Mouse (Mus musculus) liver, embryonic 16.5 days (tissue): ENCODE data around the gene Lsm12. TPM values are rescaled to one million over a fixed set of nuclear protein-coding genes. Genes with fewer than 3 reads are reported as not detected.

Source experiments
- ATAC-seq: fragments of 200-750 bp; cut with Nextera tagmentation; 2 replicates; pipeline ENCODE4 v1.8.0; 2017; ENCODE audit warnings: low read depth, mild to moderate bottlenecking, moderate number of reproducible peaks, moderate library complexity
- H3K27ac ChIP-seq: fragments of 300-500 bp; sonication (generic); 2 replicates; pipeline ENCODE4 v1.5.1; 2014; ENCODE audit warnings: mild to moderate bottlenecking, low read length
- H3K27me3 ChIP-seq: fragments of 300-500 bp; sonication (generic); 2 replicates; pipeline ENCODE4 v1.6.1; 2014; ENCODE audit warnings: low read depth, low read length, mixed read lengths; ENCODE audit not compliant: control insufficient read depth, insufficient read depth
- H3K36me3 ChIP-seq: fragments of 300-500 bp; sonication (generic); 2 replicates; pipeline ENCODE4 v1.6.1; 2014; ENCODE audit warnings: mild to moderate bottlenecking; ENCODE audit not compliant: control insufficient read depth, insufficient read depth
- H3K4me1 ChIP-seq: fragments of 300-500 bp; sonication (generic); 2 replicates; pipeline ENCODE4 v1.6.1; 2014; ENCODE audit warnings: low read depth, low read length, mixed read lengths; ENCODE audit not compliant: control insufficient read depth
- H3K4me2 ChIP-seq: fragments of 300-500 bp; sonication (generic); 2 replicates; pipeline ENCODE4 v1.6.1; 2014; ENCODE audit warnings: low read depth, low read length, mixed read lengths
- H3K4me3 ChIP-seq: fragments of 300-500 bp; sonication (generic); 2 replicates; pipeline ENCODE4 v1.5.1; 2014; ENCODE audit warnings: low read depth, mild to moderate bottlenecking, low read length
- H3K9ac ChIP-seq: fragments of 300-500 bp; sonication (generic); 2 replicates; pipeline ENCODE4 v1.6.1; 2014; ENCODE audit warnings: low read depth, low read length
- H3K9me3 ChIP-seq: fragments of 300-500 bp; sonication (generic); replicated peaks from 2 replicates; pipeline ENCODE4 v1.6.1; 2016; ENCODE audit warnings: low read length; ENCODE audit not compliant: control insufficient read depth
- whole genome bisulfite sequencing: fragments of 180-500 bp; shearing (Covaris S2); extraction: QIAGEN DNeasy Blood & Tissue Kit; methylation state at CpG from one replicate; pipeline ENCODE4 v1.1.7; 2014; ENCODE audit not compliant: insufficient replicate concordance; 5-methylcytosine and 5-hydroxymethylcytosine counted together
- polyA plus RNA-seq: library from polyadenylated mRNA; unstranded; fragments of >200 nt; fragmentation: Nextera tagmentation; extraction: Ambion mirVana; gene quantifications from 2 replicates; pipeline ENCODE4 v1.2.1, GENCODE M21; 2015

Gene Lsm12
- polyA plus RNA-seq, 1 experiment from 2014 or later = 52.5 TPM

GRCm38 (mm10) chr11:102217876-102218430, 32.9 kb upstream of the Lsm12 start:
- Histone ChIP-seq H3K9me3 (no peaks in the 10 kb centered on the region), H3K4me2 (peak overlapping the region; percentile 72), H3K36me3 (no peaks in the 10 kb centered on the region), H3K27me3 (no peaks in the 10 kb centered on the region), H3K27ac (peak overlapping the region; percentile 74), H3K4me1 (peaks cover 63% of the 10 kb centered on the region), H3K9ac (peak overlapping the region; percentile 59), H3K4me3 (peak overlapping the region; percentile 63)
- ATAC-seq = no peak
- 28% methylated on average over 7 of the region's 7 CpGs for WGBS

DNA sequence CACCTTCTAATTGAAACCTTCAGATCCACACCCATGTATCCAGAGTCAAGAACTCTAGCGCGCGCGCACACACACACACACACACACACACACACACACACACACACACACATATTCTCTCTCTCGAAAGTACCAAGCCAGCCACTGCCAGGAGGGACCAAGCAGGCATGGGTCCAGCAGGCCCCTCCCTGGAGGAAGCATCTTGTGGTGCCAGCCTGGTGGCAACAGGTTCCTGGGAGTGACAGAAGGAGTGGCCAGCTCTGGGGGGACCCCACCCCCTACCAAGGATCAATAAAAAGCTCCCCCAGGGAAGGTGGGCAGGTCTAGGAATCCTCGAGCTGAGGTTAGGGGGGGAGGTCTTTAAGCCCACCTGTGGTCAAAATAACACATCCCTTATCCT, 32.3 kb upstream of the Lsm12 start:
- Histone ChIP-seq H3K9ac (peak overlapping the region; percentile 20; the same call in 1 of the 2 replicates), H3K27me3 (no peaks in the 10 kb centered on the region), H3K27ac (no peak overlapping the region), H3K4me1 (peaks cover 63% of the 10 kb centered on the region), H3K9me3 (no peaks in the 10 kb centered on the region), H3K4me3 (peak overlapping the region; percentile 63), H3K4me2 (peak overlapping the region; percentile 72), H3K36me3 (no peaks in the 10 kb centered on the region)
- 57% methylated on average over 6 of the region's 6 CpGs for WGBS
- ATAC-seq = no peak

DNA sequence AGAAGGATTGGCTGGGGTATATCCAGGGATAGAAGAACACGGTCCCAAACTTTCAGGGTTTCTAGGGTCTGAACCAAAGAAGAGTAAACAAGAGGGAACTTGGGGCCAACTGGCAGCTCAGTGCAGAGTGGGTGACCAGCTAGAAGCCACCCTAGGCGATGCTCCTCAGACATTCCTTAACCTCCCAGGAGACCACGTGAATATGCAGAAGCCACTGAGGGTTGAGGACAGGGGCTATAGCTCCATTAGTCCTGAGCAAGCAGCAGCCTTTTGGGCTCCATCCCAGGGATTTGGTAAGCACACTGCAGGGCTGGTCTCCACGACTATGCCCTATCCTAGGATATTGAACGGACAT, 31.8 kb upstream of the Lsm12 start:
- Histone ChIP-seq H3K9ac (peak overlapping the region; percentile 27; the same call in 1 of the 2 replicates), H3K4me1 (peaks cover 60% of the 10 kb centered on the region), H3K4me2 (peak overlapping the region; percentile 72), H3K9me3 (no peaks in the 10 kb centered on the region), H3K36me3 (no peaks in the 10 kb centered on the region), H3K27me3 (no peaks in the 10 kb centered on the region), H3K4me3 (peak overlapping the region; percentile 63), H3K27ac (peak overlapping the region; percentile 75)
- no peak for ATAC-seq
- WGBS = 48% methylated on average over 5 of the region's 5 CpGs

DNA sequence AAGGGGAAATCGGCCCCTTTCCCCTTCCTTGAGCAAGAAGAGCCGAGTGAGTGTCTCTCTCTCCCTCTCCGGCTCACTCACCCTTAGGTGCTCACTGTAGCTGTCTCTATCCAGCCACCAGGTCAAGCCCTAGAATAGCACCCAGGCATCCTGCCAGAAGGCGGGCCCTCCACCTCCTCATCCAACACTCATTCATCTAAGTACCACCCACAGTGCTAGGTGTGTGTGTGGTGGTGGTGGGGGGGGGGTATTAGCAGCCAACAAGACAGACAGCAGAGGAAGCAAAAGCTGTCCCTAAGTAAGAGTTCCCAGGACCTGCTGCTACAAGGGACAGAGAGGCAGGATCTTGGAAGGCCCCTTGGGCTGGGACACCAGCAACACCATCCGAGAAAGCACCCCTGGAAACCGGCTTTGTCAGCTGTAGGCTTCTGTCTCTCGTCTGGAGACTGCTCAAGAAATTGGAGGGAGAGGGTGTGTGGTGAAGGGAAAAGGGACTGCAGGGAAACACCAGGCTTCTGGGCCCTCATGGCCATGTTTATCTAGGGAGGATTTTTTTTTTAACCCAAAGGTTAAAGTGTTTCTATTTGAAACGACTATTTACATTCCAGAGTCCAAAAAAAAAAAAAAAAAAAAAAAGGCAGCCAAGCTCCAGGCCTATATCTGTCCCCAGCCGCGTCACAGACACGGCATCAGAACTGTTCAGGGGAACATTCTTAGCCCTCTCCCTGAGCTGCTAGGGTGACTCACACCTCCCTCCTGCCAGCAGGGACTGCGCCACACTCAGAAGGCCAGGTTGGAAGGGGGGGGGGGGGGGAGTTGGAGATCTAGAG, 31.2 kb upstream of the Lsm12 start:
- H3K9me3 ChIP-seq = no peaks in the 10 kb centered on the region
- no peaks in the 10 kb centered on the region for H3K36me3 ChIP-seq
- peaks cover 60% of the 10 kb centered on the region for H3K4me1 ChIP-seq
- H3K27me3 ChIP-seq = no peaks in the 10 kb centered on the region
- peak; percentile 36; the same call in 1 of the 2 replicates for ATAC-seq
- H3K9ac ChIP-seq = peak overlapping the region; percentile 27; the same call in 1 of the 2 replicates
- WGBS = 39% methylated on average over 12 of the region's 12 CpGs
- H3K4me3 ChIP-seq = peak overlapping the region; percentile 63
- H3K27ac ChIP-seq = peak overlapping the region; percentile 82
- peak overlapping the region; percentile 72 for H3K4me2 ChIP-seq

- Histone ChIP-seq H3K4me1 (peaks cover 56% of the 10 kb centered on the region), H3K27me3 (no peaks in the 10 kb centered on the region), H3K36me3 (no peaks in the 10 kb centered on the region), H3K9ac (no peak overlapping the region), H3K4me3 (no peak overlapping the region), H3K4me2 (no peak overlapping the region), H3K9me3 (no peaks in the 10 kb centered on the region), H3K27ac (no peak overlapping the region)
- ATAC-seq = no peak
- 69% methylated on average over 11 of the region's 11 CpGs for WGBS
Measured at GRCm38 (mm10) chr11:102215511-102215910, 30.4 kb upstream of the Lsm12 start.

DNA sequence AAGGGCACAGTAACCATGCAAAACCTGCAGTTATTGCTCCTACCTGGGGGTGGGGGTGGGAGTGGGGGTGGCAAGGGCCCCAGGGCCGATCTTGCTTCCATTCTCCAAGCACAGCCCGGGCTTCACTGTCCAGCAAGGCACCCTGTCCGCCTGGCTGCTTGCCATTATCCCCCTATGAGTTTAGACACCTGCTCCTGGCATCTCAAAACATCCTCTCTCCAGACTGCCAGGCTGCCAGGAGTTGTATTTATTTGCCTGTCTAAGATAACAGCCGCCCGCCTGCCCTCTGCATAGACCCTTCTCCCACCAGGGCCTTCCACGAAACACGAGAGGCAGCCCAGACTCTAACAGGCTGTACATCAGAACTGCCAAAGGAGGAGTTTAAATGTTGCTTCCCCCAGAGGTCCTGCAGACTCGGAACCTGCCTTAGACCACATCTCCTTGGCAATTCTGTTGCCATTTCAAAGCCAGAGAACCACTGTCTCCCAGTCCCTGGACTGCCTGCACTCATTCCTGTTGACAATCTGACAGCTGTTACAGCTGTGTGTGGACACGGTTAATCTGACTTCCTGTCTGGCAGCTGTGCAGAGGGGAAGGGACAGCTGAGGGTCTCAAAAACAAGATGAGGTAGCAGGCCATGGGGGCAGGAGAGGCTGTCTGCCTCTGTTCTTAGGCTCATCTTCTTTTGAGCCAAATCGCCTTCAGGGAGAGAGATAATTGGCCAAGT, 29.5 kb upstream of the Lsm12 start:
- no peak for ATAC-seq
- Histone ChIP-seq H3K4me3 (no peak overlapping the region), H3K4me2 (no peak overlapping the region), H3K9me3 (no peaks in the 10 kb centered on the region), H3K36me3 (no peaks in the 10 kb centered on the region), H3K4me1 (peaks cover 49% of the 10 kb centered on the region), H3K27me3 (no peaks in the 10 kb centered on the region), H3K27ac (0 out of 2 replicates have a peak overlapping the region, but pooled peaks have one; percentile 3), H3K9ac (no peak overlapping the region)
- WGBS = 45% methylated on average over 10 of the region's 10 CpGs

- Histone ChIP-seq H3K27me3 (no peaks in the 10 kb centered on the region), H3K4me1 (peaks cover 37% of the 10 kb centered on the region), H3K4me3 (no peak overlapping the region), H3K9ac (no peak overlapping the region), H3K4me2 (no peak overlapping the region), H3K27ac (no peak overlapping the region), H3K36me3 (no peaks in the 10 kb centered on the region), H3K9me3 (no peaks in the 10 kb centered on the region)
- 78% methylated on average over 18 of the region's 18 CpGs for WGBS
- ATAC-seq = no peak
Measured at GRCm38 (mm10) chr11:102211936-102212341, 26.8 kb upstream of the Lsm12 start.

GRCm38 (mm10) chr11:102211011-102211410, 25.9 kb upstream of the Lsm12 start:
- Histone ChIP-seq H3K4me3 (no peak overlapping the region), H3K9ac (no peak overlapping the region), H3K4me1 (peaks cover 35% of the 10 kb centered on the region), H3K27me3 (no peaks in the 10 kb centered on the region), H3K4me2 (no peak overlapping the region), H3K36me3 (no peaks in the 10 kb centered on the region), H3K27ac (no peak overlapping the region), H3K9me3 (no peaks in the 10 kb centered on the region)
- no peak for ATAC-seq
- WGBS = 48% methylated on average over 5 of the region's 5 CpGs
